Mouse (Mus musculus): ENCODE results near the gene Kdf1. TPM values are rescaled to one million over a fixed set of nuclear protein-coding genes. Genes with fewer than 3 reads are reported as not detected.

The Kdf1 gene
- 1.7 and 2.5 TPM in 2 replicates for total RNA-seq (2014; rRNA removed)
- 6.9 and 7.4 TPM in 2 replicates for polyA plus RNA-seq (2012; rRNA removed)

DNA sequence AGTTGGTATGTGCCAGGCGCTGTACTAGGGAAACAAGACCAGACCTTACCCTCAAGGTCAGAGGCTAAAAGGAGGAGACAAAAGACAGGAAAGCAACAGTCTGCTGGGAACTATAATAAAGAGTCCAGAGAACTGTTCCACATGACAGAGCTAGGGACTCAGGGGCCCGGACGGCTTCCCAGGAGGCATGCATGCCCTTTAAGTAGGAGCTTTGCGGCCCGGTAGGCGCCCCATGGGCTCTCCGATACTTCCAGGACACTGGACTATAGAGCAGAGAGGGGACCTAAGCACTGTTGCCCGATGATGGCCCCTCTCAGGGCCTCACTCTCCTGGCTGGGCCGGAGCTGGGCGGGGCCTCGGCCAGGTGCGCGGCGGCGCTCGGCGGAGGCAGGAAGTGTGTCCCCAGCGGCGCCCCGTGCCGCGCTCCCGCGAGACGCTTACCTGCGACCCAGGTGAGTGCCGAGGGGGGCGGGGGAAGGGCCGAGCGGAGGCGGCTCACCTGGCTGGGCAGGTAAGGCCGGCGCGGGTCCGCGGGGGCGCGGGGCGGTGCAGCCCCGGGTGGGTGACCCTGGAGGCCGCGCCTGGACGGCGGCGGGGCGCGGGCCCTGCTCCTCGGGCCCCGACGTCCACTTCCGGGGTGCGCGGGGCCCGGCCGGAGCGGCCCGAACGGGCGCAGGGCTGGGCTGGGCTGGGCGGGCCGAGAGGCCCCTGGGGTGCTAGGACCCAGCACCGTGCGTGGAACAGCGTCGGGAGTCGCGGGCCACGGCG, at the start of gene Kdf1:
Gene Kdf1 (plus strand): TSS at position 363 of the 768 bp plus-strand sequence.
- no peak for TF ChIP-seq POLR2A (IDR thresholded peaks at IDR 0.05; ENCODE audit: extremely low read depth, insufficient read depth, low read length)

DNA sequence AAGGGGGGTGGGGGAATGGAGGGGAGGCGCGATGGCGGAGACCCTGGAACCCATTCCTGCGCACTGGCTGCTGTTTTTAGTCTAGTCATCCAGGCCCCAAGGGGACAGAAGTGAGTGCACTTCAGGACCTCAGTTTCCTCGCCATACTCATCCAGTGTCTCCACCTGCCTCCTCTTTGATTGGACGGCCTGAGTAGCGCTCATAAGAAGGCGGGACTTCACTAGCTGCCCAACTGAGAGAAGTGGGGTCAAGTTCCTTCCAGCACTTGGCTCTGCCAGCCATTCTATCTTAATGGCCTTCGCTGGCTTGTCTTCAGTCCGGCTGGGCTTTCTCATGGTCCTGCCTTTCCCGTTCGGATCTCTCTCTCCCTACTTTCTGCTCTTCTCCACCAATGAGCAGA, 49.6 kb upstream of the Kdf1 start:
- Histone ChIP-seq H3K27me3 (ENCODE audit: control insufficient read depth, insufficient read depth, low read length) (no peaks in the 10 kb centered on the region), H3K4me1 (ENCODE audit: control insufficient read depth, insufficient read depth, low read length) (no peaks in the 10 kb centered on the region), H3K79me2 (ENCODE audit: control insufficient read depth, insufficient read depth, low read length) (no peaks in the 10 kb centered on the region), H3K27ac (replicated peaks; ENCODE audit: insufficient read depth, low read depth, low read length) (no peak overlapping the region), H3K36me3 (ENCODE audit: control insufficient read depth, insufficient read depth, low read length) (no peaks in the 10 kb centered on the region), H3K4me3 (ENCODE audit: insufficient read depth, low read depth, low read length) (no peak overlapping the region), H3K9ac (ENCODE audit: low read depth, low read length) (no peak overlapping the region)
- TF ChIP-seq CTCF (IDR thresholded peaks at IDR 0.05; ENCODE audit: low read depth, low read length) (no peak), POLR2A (IDR thresholded peaks at IDR 0.05; ENCODE audit: extremely low read depth, insufficient read depth, low read length) (no peak)
- WGBS = 45% methylated on average over 12 of the region's 12 CpGs
- DNase-seq (ENCODE audit: extremely low read depth, low read depth, low spot score) = peak; percentile 23

More for the DNA sequence above, at the start of gene Kdf1:
- Histone ChIP-seq H3K36me3 (ENCODE audit: control insufficient read depth, insufficient read depth, low read length) (no peaks in the 10 kb centered on the region), H3K4me3 (ENCODE audit: insufficient read depth, low read depth, low read length) (peak within 1 kb of the TSS; percentile 63), H3K79me2 (ENCODE audit: control insufficient read depth, insufficient read depth, low read length) (no peaks in the 10 kb centered on the region), H3K9ac (ENCODE audit: low read depth, low read length) (peak within 1 kb of the TSS; percentile 84), H3K27ac (replicated peaks; ENCODE audit: insufficient read depth, low read depth, low read length) (no peak within 1 kb of the TSS), H3K4me1 (ENCODE audit: control insufficient read depth, insufficient read depth, low read length) (no peaks in the 10 kb centered on the region), H3K27me3 (ENCODE audit: control insufficient read depth, insufficient read depth, low read length) (no peaks in the 10 kb centered on the region)
- WGBS = 6% methylated on average over 68 of the region's 69 CpGs
- DNase-seq (ENCODE audit: extremely low read depth, low read depth, low spot score) = peak; percentile 52

DNA sequence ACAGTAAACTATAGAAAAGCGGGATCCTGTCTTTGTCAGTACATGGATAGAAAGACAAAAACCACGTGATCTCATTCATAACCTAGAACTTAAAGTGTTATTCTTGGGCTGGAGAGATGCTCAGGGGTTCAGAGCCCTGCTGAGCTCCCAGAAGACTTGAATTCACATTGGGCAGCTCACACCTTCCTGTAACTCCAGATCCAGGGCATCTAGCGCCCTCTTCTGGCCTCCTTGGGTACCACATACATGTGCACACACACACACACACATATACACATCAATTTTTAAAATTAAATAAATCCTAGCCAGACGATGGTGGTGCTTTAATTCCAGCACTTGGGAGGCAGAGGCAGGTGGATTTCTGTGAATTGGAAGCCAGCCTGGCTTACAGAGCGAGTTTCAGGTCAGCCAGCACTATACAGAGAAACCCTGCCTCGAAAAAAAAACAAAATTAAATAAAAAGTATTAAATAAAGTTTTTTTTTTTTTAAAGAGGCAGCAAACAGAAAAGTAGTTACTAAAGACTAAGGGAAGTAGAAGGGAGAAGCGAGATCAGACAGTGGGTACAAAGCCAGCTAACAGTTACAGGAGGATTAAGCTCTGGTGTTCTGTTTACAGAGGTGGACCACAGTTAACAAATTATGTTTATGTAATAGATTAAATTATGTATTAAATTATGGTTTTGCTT, 47.5 kb upstream of the Kdf1 start:
- no peak overlapping the region for H3K9ac ChIP-seq (ENCODE audit: low read depth, low read length)
- TF ChIP-seq CTCF (IDR thresholded peaks at IDR 0.05; ENCODE audit: low read depth, low read length) (0 out of 2 replicates have a peak, but pooled peaks have one; percentile 6), POLR2A (IDR thresholded peaks at IDR 0.05; ENCODE audit: extremely low read depth, insufficient read depth, low read length) (no peak)

DNA sequence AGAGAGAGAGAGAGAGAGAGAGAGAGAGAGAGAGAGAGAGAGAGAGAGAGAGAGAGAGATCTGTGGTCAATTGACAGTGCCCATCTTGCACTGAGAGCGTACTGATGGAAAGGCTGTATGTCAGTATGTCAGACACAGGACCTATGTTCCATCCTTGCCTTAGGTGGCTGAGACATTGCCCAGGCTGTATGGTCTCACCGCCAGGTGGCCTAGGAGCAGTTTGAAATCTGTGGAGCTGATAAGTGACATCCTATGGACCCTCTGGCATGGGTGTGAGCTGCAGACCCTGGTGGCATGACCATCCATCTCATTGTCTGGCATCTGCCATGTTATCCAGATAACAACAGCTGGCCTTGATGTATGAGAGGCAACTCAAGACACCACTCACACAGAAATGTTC, 44.9 kb upstream of the Kdf1 start:
- DNase-seq (ENCODE audit: extremely low read depth, low read depth, low spot score) = no peak
- 84% methylated on average over 2 of the region's 2 CpGs for WGBS
- Histone ChIP-seq H3K79me2 (ENCODE audit: control insufficient read depth, insufficient read depth, low read length) (no peaks in the 10 kb centered on the region), H3K4me1 (ENCODE audit: control insufficient read depth, insufficient read depth, low read length) (no peaks in the 10 kb centered on the region), H3K4me3 (ENCODE audit: insufficient read depth, low read depth, low read length) (no peak overlapping the region), H3K9ac (ENCODE audit: low read depth, low read length) (no peak overlapping the region), H3K36me3 (ENCODE audit: control insufficient read depth, insufficient read depth, low read length) (no peaks in the 10 kb centered on the region), H3K27me3 (ENCODE audit: control insufficient read depth, insufficient read depth, low read length) (no peaks in the 10 kb centered on the region), H3K27ac (replicated peaks; ENCODE audit: insufficient read depth, low read depth, low read length) (no peak overlapping the region)
- peak; percentile 7; the same call in 1 of the 2 replicates for TF ChIP-seq CTCF (IDR thresholded peaks at IDR 0.05; ENCODE audit: low read depth, low read length)
- TF ChIP-seq POLR2A (IDR thresholded peaks at IDR 0.05; ENCODE audit: extremely low read depth, insufficient read depth, low read length) = no peak

More for the DNA sequence above, 47.5 kb upstream of the Kdf1 start:
- 85% methylated on average over 7 of the region's 7 CpGs for WGBS
- Histone ChIP-seq H3K27me3 (ENCODE audit: control insufficient read depth, insufficient read depth, low read length) (no peaks in the 10 kb centered on the region), H3K27ac (replicated peaks; ENCODE audit: insufficient read depth, low read depth, low read length) (no peak overlapping the region), H3K4me3 (ENCODE audit: insufficient read depth, low read depth, low read length) (no peak overlapping the region), H3K36me3 (ENCODE audit: control insufficient read depth, insufficient read depth, low read length) (no peaks in the 10 kb centered on the region), H3K4me1 (ENCODE audit: control insufficient read depth, insufficient read depth, low read length) (no peaks in the 10 kb centered on the region), H3K79me2 (ENCODE audit: control insufficient read depth, insufficient read depth, low read length) (no peaks in the 10 kb centered on the region)
- DNase-seq (ENCODE audit: extremely low read depth, low read depth, low spot score) = no peak

DNA sequence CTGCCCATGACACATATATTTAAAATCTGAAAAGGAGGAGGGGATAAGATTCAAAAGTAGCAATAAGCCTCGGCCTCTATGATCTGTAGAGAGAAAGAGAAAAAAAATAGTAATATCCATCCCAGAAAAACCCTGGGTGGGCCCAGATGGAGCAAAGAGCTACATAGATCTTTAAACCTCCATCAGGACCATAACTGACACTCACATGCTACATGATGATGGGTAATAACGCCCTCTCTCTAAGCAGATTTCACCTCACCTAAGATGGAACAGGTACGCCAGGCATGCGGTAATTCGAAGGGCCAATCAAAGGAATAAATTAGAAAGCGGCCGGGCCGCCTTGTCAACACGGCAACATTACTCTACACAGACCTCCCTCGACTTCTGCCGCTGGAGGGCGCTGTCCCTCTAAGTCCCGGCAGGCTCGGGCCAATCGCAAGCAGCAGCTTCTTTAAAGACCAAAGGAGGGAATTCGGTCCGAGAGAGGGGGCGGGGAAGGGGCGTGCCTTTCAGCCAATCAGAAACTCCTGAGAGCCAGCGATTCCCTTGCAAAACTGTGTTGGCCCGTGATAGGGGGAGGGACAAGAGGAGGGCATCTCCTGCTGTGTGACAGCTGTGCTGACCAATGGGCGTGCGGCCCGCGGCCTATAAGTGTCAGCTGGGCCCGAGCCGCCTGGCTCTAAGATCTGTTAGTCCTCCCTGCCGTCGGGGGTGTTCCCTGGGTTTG, 39.1 kb upstream of the Kdf1 start, which contains the start of gene Tent5b:
Gene Tent5b (plus strand): TSS at position 675 of the 727 bp plus-strand sequence.
- no peak for TF ChIP-seq POLR2A (IDR thresholded peaks at IDR 0.05; ENCODE audit: extremely low read depth, insufficient read depth, low read length)
- peak; percentile 92 for TF ChIP-seq CTCF (IDR thresholded peaks at IDR 0.05; ENCODE audit: low read depth, low read length)
- Histone ChIP-seq H3K27ac (replicated peaks; ENCODE audit: insufficient read depth, low read depth, low read length) (no peak within 1 kb of the TSS), H3K36me3 (ENCODE audit: control insufficient read depth, insufficient read depth, low read length) (no peaks in the 10 kb centered on the region), H3K4me3 (ENCODE audit: insufficient read depth, low read depth, low read length) (peak within 1 kb of the TSS; percentile 51; the same call in 1 of the 2 replicates), H3K9ac (ENCODE audit: low read depth, low read length) (peak within 1 kb of the TSS; percentile 31; the same call in 1 of the 2 replicates), H3K4me1 (ENCODE audit: control insufficient read depth, insufficient read depth, low read length) (peaks cover 1% of the 10 kb centered on the region; the same call in 1 of the 2 replicates), H3K79me2 (ENCODE audit: control insufficient read depth, insufficient read depth, low read length) (no peaks in the 10 kb centered on the region), H3K27me3 (ENCODE audit: control insufficient read depth, insufficient read depth, low read length) (no peaks in the 10 kb centered on the region)
- peak; percentile 97 for DNase-seq (ENCODE audit: extremely low read depth, low read depth, low spot score)
- WGBS = 5% methylated on average over 29 of the region's 29 CpGs

Measured in liver, adult 2 months (tissue).